Mouse (Mus musculus) cerebellum, postnatal 36 days (tissue): Measurements from ENCODE around the gene Tk1.
"Not testable (repeated sequence)": the region's sequence is repeated elsewhere in the genome, so short reads cannot be mapped to it uniquely, and the experiment has no call there.

Source experiments
- DNase-seq, 2 experiments: peaks; one replicate each; pipeline ENCODE4 v3.0.0; 2021 to 2022; ENCODE audit warnings: mixed read lengths in 2 of 2

Tk1 gene

GRCm38 (mm10) chr11:117788481-117788880, 37.4 kb downstream of the Tk1 start:
- DNase-seq: not testable (repeated sequence)

- peak; percentile 72 for DNase-seq
Measured at GRCm38 (mm10) chr11:117786294-117786693, 39.6 kb downstream of the Tk1 start.

GRCm38 (mm10) chr11:117783683-117784309, 42.1 kb downstream of the Tk1 start:
- DNase-seq: no peak

- DNase-seq: peak in 1 of 2 experiments; percentile 47
Measured at GRCm38 (mm10) chr11:117783089-117783488, 42.8 kb downstream of the Tk1 start.

GRCm38 (mm10) chr11:117782705-117783034, 43.2 kb downstream of the Tk1 start:
- DNase-seq: no peak

- no peak for DNase-seq
Measured at GRCm38 (mm10) chr11:117781993-117782704, 43.7 kb downstream of the Tk1 start, which contains the start of the genes Tmc8 and Tmc6. Gene Tmc8 (plus strand): TSS chr11:117782076. Gene Tmc6 (minus strand): TSS chr11:117782198.

- no peak for DNase-seq
Measured at GRCm38 (mm10) chr11:117781199-117781821, 44.6 kb downstream of the Tk1 start.

- DNase-seq: peak in 1 of 2 experiments; percentile 42
Measured at GRCm38 (mm10) chr11:117780582-117781111, 45.2 kb downstream of the Tk1 start.

- no peak for DNase-seq
Measured at GRCm38 (mm10) chr11:117780199-117780515, 45.7 kb downstream of the Tk1 start.

- DNase-seq: no peak
Measured at GRCm38 (mm10) chr11:117779434-117780198, 46.3 kb downstream of the Tk1 start.

- DNase-seq: no peak
Measured at GRCm38 (mm10) chr11:117778851-117779433, 47.0 kb downstream of the Tk1 start.

- no peak for DNase-seq
Measured at GRCm38 (mm10) chr11:117778031-117778430, 47.9 kb downstream of the Tk1 start.

- no peak for DNase-seq
Measured at GRCm38 (mm10) chr11:117777111-117777510, 48.8 kb downstream of the Tk1 start.

GRCm38 (mm10) chr11:117776085-117776792, 49.7 kb downstream of the Tk1 start:
- no peak for DNase-seq

- DNase-seq: no peak
Measured at GRCm38 (mm10) chr11:117775540-117775939, 50.4 kb downstream of the Tk1 start.

- DNase-seq: no peak
Measured at GRCm38 (mm10) chr11:117774925-117775324, 51.0 kb downstream of the Tk1 start.

GRCm38 (mm10) chr11:117772352-117772751, 53.5 kb downstream of the Tk1 start:
- no peak for DNase-seq

GRCm38 (mm10) chr11:117770407-117770806, 55.5 kb downstream of the Tk1 start:
- no peak for DNase-seq

- DNase-seq: no peak
Measured at GRCm38 (mm10) chr11:117769683-117770047, 56.2 kb downstream of the Tk1 start.

GRCm38 (mm10) chr11:117768725-117769682, 56.9 kb downstream of the Tk1 start:
- no peak for DNase-seq

- DNase-seq: no peak
Measured at GRCm38 (mm10) chr11:117766275-117766674, 59.6 kb downstream of the Tk1 start.
